8 mouse cellular contexts compared by ENCODE assay signal in genomic region chr1:74014538-74015327, GRCm38 (mm10).
A peak's percentile ranks its signal among the peaks of the same experiment; 100 is the strongest.
DNase-seq lines count a peak whose midpoint lies in the region; ATAC-seq lines count a peak whose summit lies in the region.

No protein-coding gene starts in this region.

- 0 out of 2 replicates have a peak, but pooled peaks cover 4% of the 10 kb centered on the region for H3K9me3 ChIP-seq in heart, embryonic 13.5 days
- H3K9me3 ChIP-seq in limb, embryonic 10.5 days (replicated peaks) = no peaks in the 10 kb centered on the region; the same call in 1 of the 2 replicates
- H3K9me3 ChIP-seq in hindbrain, embryonic 12.5 days (replicated peaks) = no peaks in the 10 kb centered on the region
- no peaks in the 10 kb centered on the region for H3K9me3 ChIP-seq in midbrain, embryonic 15.5 days

- peaks cover 41% of the 10 kb centered on the region for H3K36me3 ChIP-seq in heart, embryonic 13.5 days
- peaks cover 34% of the 10 kb centered on the region for H3K36me3 ChIP-seq in limb, embryonic 10.5 days
- 0 out of 2 replicates have a peak, but pooled peaks cover 2% of the 10 kb centered on the region for H3K36me3 ChIP-seq in hindbrain, embryonic 12.5 days
- H3K36me3 ChIP-seq in midbrain, embryonic 15.5 days (replicated peaks) = no peaks in the 10 kb centered on the region

- 36% methylated on average over 10 of the region's 14 CpGs for WGBS in heart, embryonic 13.5 days
- 61% methylated on average over 11 of the region's 14 CpGs for WGBS in limb, embryonic 10.5 days
- 81% methylated on average over 7 of the region's 14 CpGs for WGBS in hindbrain, embryonic 12.5 days
- 73% methylated on average over 9 of the region's 14 CpGs for WGBS in midbrain, embryonic 15.5 days

- intact Hi-C loops in gastrocnemius, postnatal 14 days (cut with DNase I; ENCODE audit: low total_unique reads) = no loop called here

- H3K4me3 ChIP-seq in heart, embryonic 13.5 days = no peak overlapping the region
- no peak overlapping the region for H3K4me3 ChIP-seq in limb, embryonic 10.5 days
- no peak overlapping the region for H3K4me3 ChIP-seq in hindbrain, embryonic 12.5 days
- no peak overlapping the region for H3K4me3 ChIP-seq in midbrain, embryonic 15.5 days

- peak; percentile 91 for DNase-seq in gastrocnemius, adult 18-20 months (ENCODE audit: low spot score)
- no peak for DNase-seq in gastrocnemius, postnatal 14 days
- DNase-seq in limb, embryonic 10.5 days (ENCODE audit: low spot score) = no peak
- peak; percentile 83 for DNase-seq in lung, postnatal 36 days
- DNase-seq in cerebellum, postnatal 36 days = no peak

- no peak overlapping the region for H3K4me2 ChIP-seq in heart, embryonic 13.5 days
- H3K4me2 ChIP-seq in hindbrain, embryonic 12.5 days (replicated peaks) = no peak overlapping the region
- H3K4me2 ChIP-seq in midbrain, embryonic 15.5 days = no peak overlapping the region

- H3K27me3 ChIP-seq in heart, embryonic 13.5 days (replicated peaks) = no peaks in the 10 kb centered on the region
- H3K27me3 ChIP-seq in limb, embryonic 10.5 days (ENCODE audit: low read depth, poor library complexity, severe bottlenecking) = no peaks in the 10 kb centered on the region
- H3K27me3 ChIP-seq in hindbrain, embryonic 12.5 days = no peaks in the 10 kb centered on the region
- no peaks in the 10 kb centered on the region for H3K27me3 ChIP-seq in midbrain, embryonic 15.5 days (replicated peaks)

- no peak for ATAC-seq in heart, embryonic 13.5 days (ENCODE audit: extremely low read depth, insufficient number of reproducible peaks, low FRiP score, low TSS enrichment)
- ATAC-seq in hindbrain, embryonic 12.5 days (ENCODE audit: low FRiP score) = no peak
- no peak for ATAC-seq in midbrain, embryonic 15.5 days (replicated peaks)

- H3K27ac ChIP-seq in heart, embryonic 13.5 days (replicated peaks) = peak overlapping the region; percentile 87
- peak overlapping the region; percentile 77 for H3K27ac ChIP-seq in limb, embryonic 10.5 days
- no peak overlapping the region for H3K27ac ChIP-seq in hindbrain, embryonic 12.5 days
- no peak overlapping the region for H3K27ac ChIP-seq in midbrain, embryonic 15.5 days

- peak overlapping the region; percentile 63 for H3K9ac ChIP-seq in heart, embryonic 13.5 days
- no peak overlapping the region for H3K9ac ChIP-seq in hindbrain, embryonic 12.5 days
- no peak overlapping the region for H3K9ac ChIP-seq in midbrain, embryonic 15.5 days

- H3K4me1 ChIP-seq in heart, embryonic 13.5 days = peaks cover 75% of the 10 kb centered on the region
- H3K4me1 ChIP-seq in limb, embryonic 10.5 days = peaks cover 45% of the 10 kb centered on the region
- H3K4me1 ChIP-seq in hindbrain, embryonic 12.5 days = no peaks in the 10 kb centered on the region; the same call in 1 of the 2 replicates
- H3K4me1 ChIP-seq in midbrain, embryonic 15.5 days = no peaks in the 10 kb centered on the region

Comparison
In these comparisons a context has a peak if more than half of its experiments do, and no peak if none do; other contexts are left out.
1. DNase-seq: peak in gastrocnemius, adult 18-20 months (single experiment) and lung, postnatal 36 days (single experiment); none in gastrocnemius, postnatal 14 days (single experiment), limb, embryonic 10.5 days (single experiment) and cerebellum, postnatal 36 days (0 of 2).
2. H3K27ac ChIP-seq: peak in heart, embryonic 13.5 days (single experiment) and limb, embryonic 10.5 days (single experiment); none in hindbrain, embryonic 12.5 days (single experiment) and midbrain, embryonic 15.5 days (single experiment).